Mouse (Mus musculus): ENCODE measurements around the gene Atp13a3. TPM values are rescaled to one million over a fixed set of nuclear protein-coding genes. Genes with fewer than 3 reads are reported as not detected.

The Atp13a3 gene
- polyA plus RNA-seq, 1 experiment from 2014 or later = 22.0 TPM

DNA sequence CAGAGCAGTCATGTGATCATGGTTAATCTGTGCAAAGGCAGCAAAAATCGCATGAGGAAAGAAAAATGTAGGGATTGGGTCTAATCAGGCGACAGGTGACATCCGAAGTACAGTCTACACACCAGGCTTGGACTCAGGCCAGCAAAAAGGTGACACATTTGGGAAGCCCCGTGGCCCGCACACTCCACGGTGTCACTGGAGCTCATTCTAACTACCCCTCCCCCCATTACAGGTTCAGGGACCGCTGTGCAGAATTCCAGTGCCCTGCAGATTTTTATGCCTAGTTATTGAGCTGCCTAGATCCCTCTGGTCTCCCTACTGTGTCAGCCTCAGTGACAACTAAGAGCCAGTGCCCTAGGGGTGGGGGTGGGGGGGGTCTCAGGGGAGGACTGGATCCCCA, 108.3 kb downstream of the Atp13a3 start:
- no peak for ATAC-seq
- H3K4me2 ChIP-seq (replicated peaks; ENCODE audit: low read depth) = no peak overlapping the region
- WGBS = 83% methylated on average over 7 of the region's 7 CpGs

DNA sequence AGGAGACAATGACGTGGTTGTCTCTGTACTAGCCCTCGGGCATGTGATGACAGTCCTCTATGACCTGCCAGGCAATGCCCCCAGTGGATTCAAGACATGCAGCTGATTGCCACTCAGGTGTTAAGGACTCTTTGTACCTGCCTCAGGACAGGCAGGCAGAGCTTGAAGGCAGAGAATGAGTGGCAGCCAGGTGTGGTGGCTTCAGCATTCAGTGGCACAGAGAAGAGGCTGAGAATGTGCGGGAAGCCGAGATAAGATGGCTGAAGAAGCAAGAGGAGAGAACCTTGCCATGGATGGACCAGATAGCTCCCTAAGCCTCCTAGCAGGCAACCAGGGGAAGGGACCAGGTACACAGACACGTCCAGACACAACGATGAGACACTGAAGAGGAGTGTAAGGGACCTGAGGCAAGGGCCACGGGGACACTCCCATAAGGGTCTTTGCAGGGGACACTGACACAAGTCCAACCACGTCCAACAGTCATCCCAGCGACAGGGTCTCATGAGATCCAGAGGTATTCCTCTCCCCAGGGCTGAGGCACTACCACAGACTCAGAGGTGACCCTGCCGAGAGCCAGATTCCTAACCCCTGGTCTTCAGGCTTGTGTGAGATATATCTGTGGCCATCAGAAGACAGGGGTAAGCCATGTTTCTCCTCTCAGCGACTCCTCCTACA, 109.0 kb downstream of the Atp13a3 start:
- Histone ChIP-seq H3K4me1 (replicated peaks; ENCODE audit: control insufficient read depth, insufficient read depth, low read length) (no peaks in the 10 kb centered on the region), H3K9ac (ENCODE audit: low read depth, low read length) (no peak overlapping the region), H3K9me3 (ENCODE audit: control insufficient read depth) (no peaks in the 10 kb centered on the region), H3K4me3 (ENCODE audit: low read depth, low read length) (no peak overlapping the region), H3K27ac (ENCODE audit: low read depth, low read length) (no peak overlapping the region), H3K36me3 (ENCODE audit: control insufficient read depth, insufficient read depth) (no peaks in the 10 kb centered on the region), H3K4me2 (replicated peaks; ENCODE audit: low read depth) (no peak overlapping the region), H3K27me3 (replicated peaks; ENCODE audit: control insufficient read depth, insufficient read depth, low read length) (peaks cover 5% of the 10 kb centered on the region; the same call in 1 of the 2 replicates)
- no peak for ATAC-seq
- 83% methylated on average over 11 of the region's 11 CpGs for WGBS
- TF ChIP-seq CTCF (IDR thresholded peaks at IDR 0.05; ENCODE audit: low read depth) = no peak

More for the DNA sequence above, 108.3 kb downstream of the Atp13a3 start:
- H3K4me1 ChIP-seq (replicated peaks; ENCODE audit: control insufficient read depth, insufficient read depth, low read length) = no peaks in the 10 kb centered on the region
- H3K27ac ChIP-seq (ENCODE audit: low read depth, low read length) = no peak overlapping the region
- TF ChIP-seq CTCF (IDR thresholded peaks at IDR 0.05; ENCODE audit: low read depth) = no peak
- no peak overlapping the region for H3K4me3 ChIP-seq (ENCODE audit: low read depth, low read length)
- H3K9me3 ChIP-seq (ENCODE audit: control insufficient read depth) = no peaks in the 10 kb centered on the region
- H3K9ac ChIP-seq (ENCODE audit: low read depth, low read length) = no peak overlapping the region
- peaks cover 5% of the 10 kb centered on the region; the same call in 1 of the 2 replicates for H3K27me3 ChIP-seq (replicated peaks; ENCODE audit: control insufficient read depth, insufficient read depth, low read length)
- H3K36me3 ChIP-seq (ENCODE audit: control insufficient read depth, insufficient read depth) = no peaks in the 10 kb centered on the region

DNA sequence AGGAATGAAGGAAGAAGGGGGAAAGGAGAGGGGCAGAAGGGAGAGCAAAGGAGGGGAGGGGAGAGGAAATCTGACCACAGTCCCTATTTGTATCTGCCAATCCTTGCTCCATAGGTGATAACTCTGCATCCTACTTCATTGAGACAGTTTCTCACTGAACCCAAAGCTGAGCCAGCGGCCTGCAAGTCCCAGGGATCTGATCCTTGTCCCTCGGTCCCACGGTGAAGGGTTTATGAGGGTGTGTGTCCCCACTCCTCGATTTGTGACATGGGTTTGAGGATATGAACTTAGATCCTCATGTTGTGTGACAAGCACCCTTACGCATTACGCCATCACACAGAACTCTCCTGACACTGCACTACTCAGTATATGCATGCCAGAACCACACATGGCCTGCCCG, 110.7 kb downstream of the Atp13a3 start:
- H3K4me1 ChIP-seq (replicated peaks; ENCODE audit: control insufficient read depth, insufficient read depth, low read length) = no peaks in the 10 kb centered on the region
- TF ChIP-seq CTCF (IDR thresholded peaks at IDR 0.05; ENCODE audit: low read depth) = no peak
- H3K27me3 ChIP-seq (replicated peaks; ENCODE audit: control insufficient read depth, insufficient read depth, low read length) = no peaks in the 10 kb centered on the region; the same call in 1 of the 2 replicates
- WGBS = 92% methylated on average over 7 of the region's 7 CpGs
- H3K27ac ChIP-seq (ENCODE audit: low read depth, low read length) = no peak overlapping the region
- no peaks in the 10 kb centered on the region for H3K9me3 ChIP-seq (ENCODE audit: control insufficient read depth)
- ATAC-seq = no peak
- H3K9ac ChIP-seq (ENCODE audit: low read depth, low read length) = no peak overlapping the region
- H3K36me3 ChIP-seq (ENCODE audit: control insufficient read depth, insufficient read depth) = no peaks in the 10 kb centered on the region
- no peak overlapping the region for H3K4me3 ChIP-seq (ENCODE audit: low read depth, low read length)
- no peak overlapping the region for H3K4me2 ChIP-seq (replicated peaks; ENCODE audit: low read depth)

DNA sequence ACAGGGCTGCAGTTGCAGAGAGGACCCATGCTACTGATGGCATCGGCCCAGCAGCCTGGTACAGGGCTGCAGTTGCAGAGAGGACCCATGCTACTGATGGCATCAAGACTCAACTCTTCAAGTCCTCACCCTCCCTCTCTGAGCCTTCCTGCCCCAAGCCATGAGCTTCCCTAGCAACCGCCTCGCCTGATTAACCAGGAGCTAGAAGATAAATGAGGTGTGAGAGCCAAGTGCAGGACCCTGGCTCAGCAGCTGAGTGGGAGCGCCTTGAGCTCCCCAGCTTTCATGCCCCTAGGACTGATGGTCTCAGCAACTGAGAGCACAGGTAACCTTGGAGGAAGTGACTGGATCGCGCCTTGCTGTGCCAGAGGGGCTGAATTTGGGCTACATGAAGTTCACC, 115.3 kb downstream of the Atp13a3 start:
- Histone ChIP-seq H3K27me3 (replicated peaks; ENCODE audit: control insufficient read depth, insufficient read depth, low read length) (no peaks in the 10 kb centered on the region; the same call in 1 of the 2 replicates), H3K9ac (ENCODE audit: low read depth, low read length) (no peak overlapping the region), H3K9me3 (ENCODE audit: control insufficient read depth) (no peaks in the 10 kb centered on the region), H3K27ac (ENCODE audit: low read depth, low read length) (no peak overlapping the region), H3K4me3 (ENCODE audit: low read depth, low read length) (no peak overlapping the region), H3K4me2 (replicated peaks; ENCODE audit: low read depth) (no peak overlapping the region), H3K36me3 (ENCODE audit: control insufficient read depth, insufficient read depth) (no peaks in the 10 kb centered on the region), H3K4me1 (replicated peaks; ENCODE audit: control insufficient read depth, insufficient read depth, low read length) (no peaks in the 10 kb centered on the region)
- no peak for TF ChIP-seq CTCF (IDR thresholded peaks at IDR 0.05; ENCODE audit: low read depth)
- ATAC-seq = no peak
- WGBS = 75% methylated on average over 6 of the region's 6 CpGs

DNA sequence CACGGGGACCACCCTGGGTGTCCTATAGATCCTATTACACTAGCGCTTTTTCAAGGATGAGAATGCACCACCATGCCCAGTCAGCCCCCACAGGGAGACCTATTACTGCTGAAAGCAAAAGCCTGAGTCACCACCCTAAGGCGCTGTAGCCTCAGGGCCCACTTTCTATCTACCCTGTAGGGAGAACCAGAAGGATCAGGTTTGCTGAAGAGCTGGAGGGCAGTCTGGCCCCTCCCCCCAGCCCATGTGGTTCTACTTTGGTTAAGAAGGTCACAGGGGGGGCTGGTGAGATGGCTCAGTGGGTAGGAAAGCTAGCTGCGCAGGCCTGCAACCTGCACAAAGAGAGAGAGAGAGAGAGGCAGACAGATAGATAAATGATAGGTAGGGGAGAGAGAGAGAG, 120.1 kb downstream of the Atp13a3 start:
- no peaks in the 10 kb centered on the region for H3K9me3 ChIP-seq (ENCODE audit: control insufficient read depth)
- H3K27me3 ChIP-seq (replicated peaks; ENCODE audit: control insufficient read depth, insufficient read depth, low read length) = peaks cover 16% of the 10 kb centered on the region
- H3K4me1 ChIP-seq (replicated peaks; ENCODE audit: control insufficient read depth, insufficient read depth, low read length) = peaks cover 3% of the 10 kb centered on the region; the same call in 1 of the 2 replicates
- no peaks in the 10 kb centered on the region for H3K36me3 ChIP-seq (ENCODE audit: control insufficient read depth, insufficient read depth)
- no peak overlapping the region for H3K27ac ChIP-seq (ENCODE audit: low read depth, low read length)
- TF ChIP-seq CTCF (IDR thresholded peaks at IDR 0.05; ENCODE audit: low read depth) = no peak
- H3K4me3 ChIP-seq (ENCODE audit: low read depth, low read length) = no peak overlapping the region
- no peak overlapping the region for H3K4me2 ChIP-seq (replicated peaks; ENCODE audit: low read depth)
- ATAC-seq = no peak
- no peak overlapping the region for H3K9ac ChIP-seq (ENCODE audit: low read depth, low read length)
- WGBS = 85% methylated on average over 4 of the region's 4 CpGs

DNA sequence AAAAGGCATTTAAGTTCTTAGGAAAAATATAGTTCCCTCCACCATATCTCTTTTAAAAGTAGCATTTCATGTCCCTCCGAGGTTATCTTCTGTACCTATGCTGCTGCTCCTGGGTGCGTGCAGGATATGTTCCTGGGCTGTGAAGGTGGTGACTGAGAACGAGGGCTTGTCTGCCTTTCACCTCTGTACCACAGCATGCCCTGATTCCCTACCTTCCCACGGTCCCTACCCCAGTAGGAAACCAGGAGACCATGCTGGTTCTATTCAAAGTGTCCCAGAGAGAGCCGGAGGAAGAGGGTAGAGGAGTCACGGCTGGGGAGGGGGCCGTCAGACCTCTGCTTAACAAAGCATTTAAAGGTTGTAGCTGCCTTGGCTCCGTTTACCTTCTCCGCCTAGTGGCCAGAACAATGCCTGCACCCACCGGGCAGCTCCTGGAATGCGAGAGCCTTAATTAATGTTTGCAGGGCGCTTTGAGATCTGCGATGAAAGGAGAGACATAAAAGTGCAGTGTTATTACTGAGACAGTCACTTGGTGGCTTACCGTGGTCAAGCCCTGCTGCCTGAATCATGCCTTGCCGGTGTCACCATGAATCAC, 121.9 kb downstream of the Atp13a3 start:
- H3K9ac ChIP-seq (ENCODE audit: low read depth, low read length) = no peak overlapping the region
- peaks cover 20% of the 10 kb centered on the region for H3K27me3 ChIP-seq (replicated peaks; ENCODE audit: control insufficient read depth, insufficient read depth, low read length)
- H3K4me1 ChIP-seq (replicated peaks; ENCODE audit: control insufficient read depth, insufficient read depth, low read length) = peaks cover 3% of the 10 kb centered on the region; the same call in 1 of the 2 replicates
- no peak overlapping the region for H3K27ac ChIP-seq (ENCODE audit: low read depth, low read length)
- peak; percentile 88 for TF ChIP-seq CTCF (IDR thresholded peaks at IDR 0.05; ENCODE audit: low read depth)
- peak overlapping the region; percentile 48 for H3K4me2 ChIP-seq (replicated peaks; ENCODE audit: low read depth)
- no peaks in the 10 kb centered on the region for H3K36me3 ChIP-seq (ENCODE audit: control insufficient read depth, insufficient read depth)
- WGBS = 1% methylated on average over 15 of the region's 15 CpGs
- no peaks in the 10 kb centered on the region for H3K9me3 ChIP-seq (ENCODE audit: control insufficient read depth)
- no peak for ATAC-seq
- H3K4me3 ChIP-seq (ENCODE audit: low read depth, low read length) = peak overlapping the region; percentile 14
